Mouse (Mus musculus) lung, embryonic 15.5 days (tissue): ENCODE measurements around the gene Gpsm1. TPM values are rescaled to one million over a fixed set of nuclear protein-coding genes. Genes with fewer than 3 reads are reported as not detected.
A peak's percentile ranks its signal among the peaks of the same experiment; 100 is the strongest.

ENCODE experiments used
- ATAC-seq: fragments of 200-750 bp; cut with Nextera tagmentation; 2 replicates; pipeline ENCODE4 v1.8.0; 2017; ENCODE audit warnings: moderate number of reproducible peaks, borderline replicate concordance; ENCODE audit not compliant: low FRiP score, low TSS enrichment; ENCODE audit errors: extremely low read depth
- H3K27ac ChIP-seq: fragments of 300-500 bp; sonication (generic); 2 replicates; pipeline ENCODE4 v1.5.1; 2015; ENCODE audit warnings: moderate library complexity, mild to moderate bottlenecking, inconsistent platforms
- H3K27me3 ChIP-seq: fragments of 300-500 bp; sonication (generic); 2 replicates; pipeline ENCODE4 v1.6.1; 2015; ENCODE audit warnings: inconsistent platforms
- H3K36me3 ChIP-seq: fragments of 300-500 bp; sonication (generic); 2 replicates; pipeline ENCODE4 v1.6.1; 2015; ENCODE audit warnings: inconsistent platforms
- H3K4me1 ChIP-seq: fragments of 300-500 bp; sonication (generic); 2 replicates; pipeline ENCODE4 v1.6.1; 2015; ENCODE audit warnings: inconsistent platforms
- H3K4me2 ChIP-seq: fragments of 300-500 bp; sonication (generic); 2 replicates; pipeline ENCODE4 v1.6.1; 2015; ENCODE audit warnings: inconsistent platforms, mild to moderate bottlenecking, moderate library complexity
- H3K4me3 ChIP-seq: fragments of 300-500 bp; sonication (generic); 2 replicates; pipeline ENCODE4 v1.5.1; 2015; ENCODE audit warnings: mild to moderate bottlenecking, inconsistent platforms
- H3K9ac ChIP-seq: fragments of 300-500 bp; sonication (generic); 2 replicates; pipeline ENCODE4 v1.6.1; 2015; ENCODE audit warnings: inconsistent platforms
- H3K9me3 ChIP-seq: fragments of 300-500 bp; sonication (generic); 2 replicates; pipeline ENCODE4 v1.6.1; 2016; ENCODE audit warnings: inconsistent platforms
- WGBS: fragments of 180-500 bp; shearing (Covaris S2); methylation state at CpG from one replicate; pipeline ENCODE4 v1.1.7; 2015; 5-methylcytosine and 5-hydroxymethylcytosine counted together
- polyA plus RNA-seq: library from polyadenylated mRNA; unstranded; fragments of >200 nt; fragmentation: Nextera tagmentation; extraction: Ambion mirVana; gene quantifications from 2 replicates; pipeline ENCODE4 v1.2.1, GENCODE M21; 2015

Gpsm1 gene
- polyA plus RNA-seq, 1 experiment from 2014 or later: 54.6 TPM

- Histone ChIP-seq H3K36me3 (no peaks in the 10 kb centered on the region), H3K4me1 (peaks cover 65% of the 10 kb centered on the region), H3K27ac (peak overlapping the region; percentile 97), H3K4me3 (no peak overlapping the region), H3K27me3 (no peaks in the 10 kb centered on the region), H3K9ac (no peak overlapping the region), H3K4me2 (no peak overlapping the region), H3K9me3 (no peaks in the 10 kb centered on the region)
- no peak for ATAC-seq
- 85% methylated on average over 1 of the region's 1 CpGs for WGBS
These were observed 1.9 kb upstream of the Gpsm1 start for GRCm38 (mm10) chr2:26313394-26313793.

- Histone ChIP-seq H3K27me3 (no peaks in the 10 kb centered on the region), H3K4me2 (peak overlapping the region; percentile 68), H3K27ac (peak overlapping the region; percentile 97), H3K36me3 (no peaks in the 10 kb centered on the region), H3K4me3 (peak overlapping the region; percentile 68), H3K4me1 (peaks cover 62% of the 10 kb centered on the region), H3K9me3 (no peaks in the 10 kb centered on the region), H3K9ac (peak overlapping the region; percentile 84; the same call in 1 of the 2 replicates)
- 19% methylated on average over 13 of the region's 13 CpGs for WGBS
- ATAC-seq: peak; percentile 89
These were observed 839 bp upstream of the Gpsm1 start for GRCm38 (mm10) chr2:26314281-26315071.

DNA sequence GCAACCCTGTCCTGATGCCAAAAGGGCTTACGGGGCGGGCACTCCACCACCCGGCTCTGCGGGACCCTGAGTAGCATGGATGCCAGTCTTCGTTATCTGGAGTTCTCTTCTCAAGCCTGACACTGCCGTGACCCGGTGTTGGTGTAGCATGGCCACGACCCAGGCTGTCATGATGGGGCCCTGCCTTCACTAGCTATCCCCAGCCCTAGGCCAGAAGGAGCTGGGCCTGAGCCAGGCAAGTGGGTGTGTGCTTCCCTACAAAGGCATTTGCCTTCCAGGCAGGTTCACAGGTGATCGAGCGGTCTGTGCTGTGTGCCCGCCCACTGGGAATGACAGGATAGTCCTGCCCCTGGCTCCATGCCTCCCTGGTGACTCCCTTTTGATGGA lies 603 bp downstream of the Gpsm1 start:
- Histone ChIP-seq H3K36me3 (no peaks in the 10 kb centered on the region), H3K27ac (peak overlapping the region; percentile 97), H3K9me3 (no peaks in the 10 kb centered on the region), H3K4me1 (peaks cover 58% of the 10 kb centered on the region), H3K4me3 (peak overlapping the region; percentile 68), H3K9ac (peak overlapping the region; percentile 84), H3K27me3 (no peaks in the 10 kb centered on the region), H3K4me2 (peak overlapping the region; percentile 68)
- ATAC-seq: peak; percentile 1; the same call in 1 of the 2 replicates
- under 1% methylated on average over 11 of the region's 11 CpGs for WGBS

GRCm38 (mm10) chr2:26316576-26317246 lies 1.4 kb downstream of the Gpsm1 start:
- H3K36me3 ChIP-seq: no peaks in the 10 kb centered on the region
- peak overlapping the region; percentile 97 for H3K27ac ChIP-seq
- ATAC-seq: no peak
- peak overlapping the region; percentile 68 for H3K4me3 ChIP-seq
- 35% methylated on average over 9 of the region's 9 CpGs for WGBS
- peak overlapping the region; percentile 84 for H3K9ac ChIP-seq
- H3K27me3 ChIP-seq: no peaks in the 10 kb centered on the region
- H3K9me3 ChIP-seq: no peaks in the 10 kb centered on the region
- H3K4me1 ChIP-seq: peaks cover 56% of the 10 kb centered on the region
- H3K4me2 ChIP-seq: peak overlapping the region; percentile 68

- Histone ChIP-seq H3K9me3 (no peaks in the 10 kb centered on the region), H3K4me3 (peak overlapping the region; percentile 68), H3K36me3 (0 out of 2 replicates have a peak, but pooled peaks cover 5% of the 10 kb centered on the region), H3K4me2 (peak overlapping the region; percentile 68), H3K27ac (peak overlapping the region; percentile 97), H3K9ac (peak overlapping the region; percentile 84), H3K27me3 (no peaks in the 10 kb centered on the region), H3K4me1 (peaks cover 54% of the 10 kb centered on the region)
- ATAC-seq: no peak
- 38% methylated on average over 3 of the region's 3 CpGs for WGBS
These were observed 2.1 kb downstream of the Gpsm1 start for GRCm38 (mm10) chr2:26317371-26317770.

GRCm38 (mm10) chr2:26317991-26318672 lies 2.8 kb downstream of the Gpsm1 start:
- Histone ChIP-seq H3K4me2 (peak overlapping the region; percentile 68; the same call in 1 of the 2 replicates), H3K9me3 (no peaks in the 10 kb centered on the region), H3K9ac (peak overlapping the region; percentile 14), H3K27ac (no peak overlapping the region), H3K4me3 (0 out of 2 replicates have a peak overlapping the region, but pooled peaks have one; percentile 68), H3K27me3 (no peaks in the 10 kb centered on the region), H3K4me1 (peaks cover 50% of the 10 kb centered on the region), H3K36me3 (0 out of 2 replicates have a peak, but pooled peaks cover 12% of the 10 kb centered on the region)
- ATAC-seq: no peak
- WGBS: 85% methylated on average over 3 of the region's 3 CpGs

DNA sequence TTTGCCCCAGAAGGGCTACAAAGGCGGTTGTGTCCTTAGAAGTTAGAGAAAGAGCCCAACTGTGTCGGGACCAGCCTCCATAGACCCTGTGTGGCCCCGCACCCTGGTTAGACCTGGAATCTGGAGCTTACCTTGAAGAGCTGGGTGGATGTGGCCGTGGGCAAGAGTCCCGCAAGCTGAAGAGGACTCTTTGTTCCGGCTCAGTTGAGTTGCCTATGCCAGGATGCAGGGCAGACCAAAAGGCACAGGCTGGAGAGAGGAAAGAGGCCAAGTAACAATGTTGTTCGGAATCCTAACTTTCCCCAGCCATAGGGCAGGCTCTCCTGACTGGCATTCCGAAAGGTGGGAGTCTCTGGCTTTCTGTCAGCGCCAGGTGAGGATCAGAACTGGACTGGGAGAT lies 3.8 kb downstream of the Gpsm1 start:
- Histone ChIP-seq H3K4me1 (peaks cover 43% of the 10 kb centered on the region), H3K4me3 (no peak overlapping the region), H3K9me3 (no peaks in the 10 kb centered on the region), H3K27ac (no peak overlapping the region), H3K9ac (no peak overlapping the region), H3K36me3 (peaks cover 22% of the 10 kb centered on the region), H3K27me3 (no peaks in the 10 kb centered on the region), H3K4me2 (no peak overlapping the region)
- WGBS: 86% methylated on average over 9 of the region's 9 CpGs
- no peak for ATAC-seq

GRCm38 (mm10) chr2:26319519-26320244 lies 4.4 kb downstream of the Gpsm1 start:
- ATAC-seq: no peak
- Histone ChIP-seq H3K27me3 (no peaks in the 10 kb centered on the region), H3K4me3 (no peak overlapping the region), H3K4me2 (no peak overlapping the region), H3K9me3 (no peaks in the 10 kb centered on the region), H3K4me1 (peaks cover 39% of the 10 kb centered on the region), H3K9ac (no peak overlapping the region), H3K36me3 (peaks cover 28% of the 10 kb centered on the region), H3K27ac (no peak overlapping the region)
- 83% methylated on average over 13 of the region's 13 CpGs for WGBS

DNA sequence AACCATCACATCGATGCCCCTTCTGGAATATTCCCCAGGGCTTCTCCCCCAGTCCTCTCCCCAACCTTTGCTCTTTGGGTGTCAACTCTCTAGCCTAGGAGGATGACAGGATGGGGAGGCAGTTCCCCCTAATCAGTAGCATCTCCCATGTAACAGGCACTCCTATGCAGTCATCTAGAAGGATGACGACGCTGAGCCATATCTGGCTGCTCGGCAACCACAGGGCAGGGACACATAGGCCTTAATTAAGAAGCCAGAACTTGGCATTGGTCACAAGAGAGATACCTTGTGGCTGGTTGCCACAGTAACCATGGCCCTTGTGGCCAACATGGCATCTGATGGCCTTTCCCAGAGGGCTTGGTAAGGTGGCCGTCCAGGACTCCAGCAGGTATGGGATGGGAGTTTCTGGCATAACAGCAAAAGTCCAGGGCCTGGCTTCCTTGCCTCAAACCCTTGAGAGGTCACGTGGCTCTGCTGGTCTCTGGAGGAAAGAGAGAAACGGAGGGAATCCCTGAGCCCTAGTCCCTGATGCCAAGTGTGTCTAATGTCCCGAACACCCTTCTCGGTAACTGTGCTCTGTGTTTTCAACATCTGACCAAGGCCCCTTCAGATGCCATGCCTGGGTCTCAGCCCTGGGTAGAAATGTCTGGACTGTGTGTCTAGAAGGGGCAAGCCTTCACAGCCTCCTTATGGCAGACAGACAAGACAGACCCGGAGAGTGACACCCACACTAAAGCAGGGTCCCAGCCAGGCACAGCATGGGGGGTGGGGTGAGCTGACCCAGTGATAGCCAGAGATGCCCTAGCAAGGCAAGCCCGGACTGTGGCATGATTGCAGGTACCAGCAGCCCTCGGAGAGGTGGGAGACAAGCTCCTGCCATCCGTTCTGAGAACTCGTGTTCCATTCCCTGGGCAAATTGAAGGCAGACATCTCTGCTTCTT lies 5.2 kb downstream of the Gpsm1 start:
- H3K36me3 ChIP-seq: peaks cover 36% of the 10 kb centered on the region
- H3K27ac ChIP-seq: no peak overlapping the region
- no peak overlapping the region for H3K9ac ChIP-seq
- no peak overlapping the region for H3K4me2 ChIP-seq
- no peaks in the 10 kb centered on the region for H3K27me3 ChIP-seq
- ATAC-seq: no peak
- no peaks in the 10 kb centered on the region for H3K9me3 ChIP-seq
- 81% methylated on average over 14 of the region's 14 CpGs for WGBS
- H3K4me1 ChIP-seq: peaks cover 35% of the 10 kb centered on the region
- H3K4me3 ChIP-seq: no peak overlapping the region

DNA sequence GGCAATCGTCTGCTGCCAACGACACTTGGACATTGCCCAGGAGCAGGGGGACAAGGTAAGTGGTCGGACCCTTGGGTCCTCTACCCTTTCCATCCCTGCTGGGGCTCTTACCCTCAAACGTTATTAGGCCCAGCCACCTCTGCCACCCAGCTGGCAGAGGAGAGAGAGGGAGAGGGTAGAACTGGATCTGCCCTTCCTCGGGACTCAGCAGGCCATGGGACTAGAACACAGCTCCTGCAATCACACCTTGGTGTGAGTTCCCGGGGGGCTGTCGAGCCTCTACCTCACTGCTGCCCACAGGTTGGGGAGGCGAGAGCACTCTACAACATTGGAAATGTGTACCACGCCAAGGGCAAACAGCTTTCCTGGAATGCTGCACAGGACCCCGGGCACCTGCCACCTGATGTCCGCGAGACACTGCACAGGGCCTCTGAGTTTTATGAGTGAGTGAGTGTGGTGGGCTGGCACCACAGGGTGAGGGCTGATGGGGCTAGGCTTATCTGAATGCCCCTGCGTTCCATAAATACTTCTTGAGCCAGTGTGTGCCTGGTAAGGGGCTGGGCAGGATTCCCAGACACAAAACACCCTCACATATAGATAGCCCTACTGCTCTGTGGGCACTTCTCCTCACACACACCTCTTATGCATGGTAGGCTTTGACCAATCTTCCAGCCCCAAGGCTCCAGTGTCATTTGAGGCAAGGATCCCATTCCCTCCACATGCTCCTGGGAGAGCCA lies 8.4 kb downstream of the Gpsm1 start:
- ATAC-seq: no peak
- Histone ChIP-seq H3K36me3 (peaks cover 59% of the 10 kb centered on the region), H3K9me3 (no peaks in the 10 kb centered on the region), H3K27me3 (no peaks in the 10 kb centered on the region), H3K4me2 (no peak overlapping the region), H3K9ac (no peak overlapping the region), H3K27ac (no peak overlapping the region), H3K4me3 (no peak overlapping the region), H3K4me1 (0 out of 2 replicates have a peak, but pooled peaks cover 8% of the 10 kb centered on the region)
- WGBS: 83% methylated on average over 13 of the region's 13 CpGs
